13 mouse cellular contexts compared by ENCODE assay signal in genomic region chr1:194982931-194983690, GRCm38 (mm10). TPM values are rescaled to one million over a fixed set of nuclear protein-coding genes. Genes with fewer than 3 reads are reported as not detected.
A peak's percentile ranks its signal among the peaks of the same experiment; 100 is the strongest.
DNase-seq lines count a peak whose midpoint lies in the region; ATAC-seq and TF ChIP-seq lines count a peak whose summit lies in the region.
"Had no signal": no experiment of that assay in that cellular context is flagged by ENCODE, and none has a peak within 500 bp of the region (broad histone marks: within the 10 kb centered on the region; RNA-seq: fewer than 3 reads in every experiment).

No protein-coding gene starts in this region.

- no peaks in the 10 kb centered on the region for H3K9me3 ChIP-seq in stomach, postnatal 0 days (ENCODE audit: control insufficient read depth, low read length)
- H3K9me3 ChIP-seq: heart, embryonic 15.5 days; hindbrain, embryonic 15.5 days had no signal

- H3K27me3 ChIP-seq in stomach, postnatal 0 days (ENCODE audit: control insufficient read depth, insufficient read depth, low read length): no peaks in the 10 kb centered on the region
- H3K27me3 ChIP-seq: heart, embryonic 15.5 days; hindbrain, embryonic 15.5 days had no signal

- H3K36me3 ChIP-seq in stomach, postnatal 0 days (ENCODE audit: control insufficient read depth, insufficient read depth, low read length): no peaks in the 10 kb centered on the region
- H3K36me3 ChIP-seq: heart, embryonic 15.5 days; hindbrain, embryonic 15.5 days had no signal

- H3K27ac ChIP-seq in stomach, postnatal 0 days (replicated peaks): no peak overlapping the region
- H3K27ac ChIP-seq: heart, embryonic 15.5 days; hindbrain, embryonic 15.5 days had no signal

- H3K4me2 ChIP-seq in stomach, postnatal 0 days (replicated peaks; ENCODE audit: low read depth): no peak overlapping the region
- H3K4me2 ChIP-seq: heart, embryonic 15.5 days; hindbrain, embryonic 15.5 days; liver, embryonic 11.5 days had no signal

- DNase-seq in cerebellum, adult 11 months: peak; percentile 18
- peak; percentile 40 for DNase-seq in kidney, adult 9 months
- no peak for DNase-seq in kidney, postnatal 10 days
- peak; percentile 59 for DNase-seq in cerebellum, adult 9-10 months
- peak; percentile 29 to 47 for DNase-seq in layer of hippocampus, postnatal 14 days (ENCODE audit: low spot score in 2 of 2)
- DNase-seq in retina, postnatal 1 day: no peak
- no peak for DNase-seq in stomach, postnatal 0 days (ENCODE audit: low spot score)
- DNase-seq: gastrocnemius, postnatal 14 days had no signal

- no peak for TF ChIP-seq EP300 in stomach, postnatal 0 days (optimal IDR thresholded peaks at IDR 0.05)

- 79% methylated on average over 5 of the region's 5 CpGs for WGBS in stomach, postnatal 0 days

- H3K4me1 ChIP-seq in stomach, postnatal 0 days (replicated peaks; ENCODE audit: control insufficient read depth, insufficient read depth): no peaks in the 10 kb centered on the region

- no peak for ATAC-seq in cerebellum, adult (ENCODE audit: insufficient number of reproducible peaks, low FRiP score, low TSS enrichment)
- no peak for ATAC-seq in stomach, postnatal 0 days (ENCODE audit: low FRiP score, low TSS enrichment)
- ATAC-seq: lung, postnatal 0 days had no signal

- H3K9ac ChIP-seq in stomach, postnatal 0 days (ENCODE audit: low read length): no peak overlapping the region
- H3K9ac ChIP-seq: heart, embryonic 15.5 days; hindbrain, embryonic 15.5 days had no signal

- H3K4me3 ChIP-seq in stomach, postnatal 0 days (ENCODE audit: low read depth, low read length): no peak overlapping the region
- H3K4me3 ChIP-seq: heart, embryonic 15.5 days; hindbrain, embryonic 15.5 days had no signal

- no peak for TF ChIP-seq CTCF in stomach, postnatal 0 days (IDR thresholded peaks at IDR 0.05; ENCODE audit: low read depth)

RNA-seq across cellular contexts. Expression of gene Cd34, which starts 44.5 kb away (rescaled TPM):
- 10 to 100 TPM; 32.1 to 33.2 TPM for total RNA-seq in layer of hippocampus, postnatal 14 days (2021)
- 49.9 and 54.8 TPM in 2 replicates for polyA plus RNA-seq in stomach, postnatal 0 days (2015; fragmentation: Nextera tagmentation; extraction: Ambion mirVana)

Comparison
In these comparisons a context has a peak if more than half of its experiments do, and no peak if none do; other contexts are left out.
1. DNase-seq: peak in cerebellum, adult 11 months (single experiment), kidney, adult 9 months (single experiment), cerebellum, adult 9-10 months (single experiment) and layer of hippocampus, postnatal 14 days (2 of 2); none in kidney, postnatal 10 days (single experiment), retina, postnatal 1 day (single experiment) and stomach, postnatal 0 days (single experiment).